Mouse (Mus musculus) cortical plate, adult 2 months (tissue): ENCODE data around the gene Rgs6.

Experiments
- CTCF ChIP-seq: fragments of 200-500 bp; IDR thresholded peaks from 2 replicates; pipeline ENCODE4 v1.5.1; 2011; ENCODE audit warnings: mild to moderate bottlenecking, control low read depth, low read length; ENCODE audit not compliant: insufficient read depth; ENCODE audit errors: extremely low read depth
- POLR2A ChIP-seq: fragments of 200-500 bp; IDR thresholded peaks from 2 replicates; pipeline ENCODE4 v1.6.1; 2011; ENCODE audit warnings: mild to moderate bottlenecking, low read length, control low read depth; ENCODE audit not compliant: insufficient read depth; ENCODE audit errors: extremely low read depth

DNA sequence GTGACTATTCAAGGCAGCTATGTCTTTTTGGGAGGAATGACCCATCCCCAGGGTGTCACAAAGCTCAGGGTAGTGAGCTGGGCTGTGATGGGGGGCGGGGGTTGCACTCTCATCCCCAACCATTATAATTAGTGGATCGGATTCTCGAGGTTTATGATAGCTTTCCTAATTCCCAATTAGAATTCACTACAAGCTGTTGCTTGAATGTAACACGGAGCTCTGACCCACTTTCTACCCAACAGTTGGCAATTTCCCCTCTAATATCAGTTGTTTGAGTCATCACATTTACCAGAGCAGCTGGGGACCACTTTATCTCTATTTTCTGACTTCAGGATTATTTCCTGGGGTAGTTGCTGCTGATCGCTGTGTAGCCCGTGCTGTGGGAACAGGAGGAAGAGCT is 231.9 kb downstream of the Rgs6 start:
- TF ChIP-seq CTCF, result no peak
- no peak for TF ChIP-seq POLR2A
